23 mouse cellular contexts compared by ENCODE assay signal in genomic region chr6:95218830-95219229, GRCm38 (mm10).
"Had no signal": no experiment of that assay in that cellular context is flagged by ENCODE, and none has a peak within 500 bp of the region (broad histone marks: within the 10 kb centered on the region; RNA-seq: fewer than 3 reads in every experiment).

No protein-coding gene starts in this region.

- DNase-seq: gastrocnemius, postnatal 14 days; heart, adult 18-20 months; heart, postnatal 10 days; heart, postnatal 4 days; kidney, adult 18-20 months; kidney, adult 8-10 months; kidney, postnatal 14 days; kidney, postnatal 36 days; layer of hippocampus, adult 9-11 months; layer of hippocampus, postnatal 36 days; left cerebral cortex, postnatal 4 days had no signal

- H3K27ac ChIP-seq: heart, embryonic 10.5 days; hindbrain, embryonic 10.5 days; hindbrain, embryonic 12.5 days; hindbrain, embryonic 14.5 days; intestine, embryonic 15.5 days; kidney, embryonic 15.5 days; kidney, postnatal 0 days; limb, embryonic 13.5 days; limb, embryonic 15.5 days; liver, embryonic 12.5 days; liver, embryonic 14.5 days had no signal

- H3K4me3 ChIP-seq: heart, embryonic 10.5 days; heart, embryonic 12.5 days; hindbrain, embryonic 10.5 days; hindbrain, embryonic 12.5 days; intestine, embryonic 15.5 days; kidney, embryonic 15.5 days; limb, embryonic 13.5 days; limb, embryonic 15.5 days; liver, embryonic 12.5 days had no signal
